Mouse (Mus musculus) liver, embryonic 14.5 days (tissue): Measurements from ENCODE around the gene Nudt21. TPM values are rescaled to one million over a fixed set of nuclear protein-coding genes. Genes with fewer than 3 reads are reported as not detected.

Experiments
- ATAC-seq: fragments of 200-750 bp; cut with Nextera tagmentation; 2 replicates; pipeline ENCODE4 v1.8.0; 2017; ENCODE audit warnings: moderate number of reproducible peaks, mild to moderate bottlenecking, moderate library complexity; ENCODE audit not compliant: insufficient read depth
- DNase-seq, 3 experiments: peaks; one replicate each; pipeline ENCODE4 v3.0.0-alpha.2; 2012 to 2013; ENCODE audit warnings: low read depth in 3 of 3, low spot score in 3 of 3
- H3K27ac ChIP-seq: fragments of 300-500 bp; sonication (generic); 2 replicates; pipeline ENCODE4 v1.5.1; 2014; ENCODE audit warnings: moderate library complexity, mild to moderate bottlenecking, control low read depth, inconsistent platforms
- H3K27me3 ChIP-seq: fragments of 300-500 bp; sonication (generic); 2 replicates; pipeline ENCODE4 v1.6.1; 2014; ENCODE audit warnings: mild to moderate bottlenecking, low read length, moderate library complexity; ENCODE audit not compliant: control insufficient read depth, insufficient read depth
- H3K36me3 ChIP-seq: fragments of 300-500 bp; sonication (generic); replicated peaks from 2 replicates; pipeline ENCODE4 v1.6.1; 2014; ENCODE audit warnings: low read depth; ENCODE audit not compliant: control insufficient read depth, insufficient read depth
- H3K4me1 ChIP-seq, 2 experiments: fragments of 200-500 bp in 1 of 2; fragments of 300-500 bp in 1 of 2; sonication (generic) in 1 of 2; replicated peaks; 2 replicates each; pipeline ENCODE4 v1.6.1; 2012 to 2014; ENCODE audit warnings: antibody characterized with exemption in 1 of 2, inconsistent platforms in 1 of 2, low read length in 1 of 2; ENCODE audit not compliant: control insufficient read depth in 2 of 2, insufficient read depth in 2 of 2
- H3K4me2 ChIP-seq: fragments of 300-500 bp; sonication (generic); 2 replicates; pipeline ENCODE4 v1.6.1; 2014; ENCODE audit warnings: low read depth, mild to moderate bottlenecking, control low read depth, moderate library complexity
- H3K4me3 ChIP-seq, 2 experiments: fragments of 200-500 bp in 1 of 2; fragments of 300-500 bp in 1 of 2; sonication (generic) in 1 of 2; 2 replicates each; pipeline ENCODE4 v1.5.1; 2012 to 2014; ENCODE audit warnings: low read depth in 2 of 2, low read length in 2 of 2, mild to moderate bottlenecking in 2 of 2, control low read depth in 1 of 2, inconsistent platforms in 1 of 2, moderate library complexity in 1 of 2; ENCODE audit not compliant: insufficient read depth in 1 of 2
- H3K9ac ChIP-seq: fragments of 300-500 bp; sonication (generic); replicated peaks from 2 replicates; pipeline ENCODE4 v1.6.1; 2014; ENCODE audit warnings: mild to moderate bottlenecking, control low read depth, moderate library complexity
- H3K9me3 ChIP-seq: fragments of 300-500 bp; sonication (generic); 2 replicates; pipeline ENCODE4 v1.6.1; 2016; ENCODE audit warnings: low read length, mixed read lengths; ENCODE audit not compliant: control insufficient read depth
- CTCF ChIP-seq: IDR thresholded peaks from 2 replicates; pipeline ENCODE4 v1.5.1; 2016; ENCODE audit warnings: antibody characterized with exemption, low read depth, control low read depth
- EP300 ChIP-seq: IDR thresholded peaks from 2 replicates; pipeline ENCODE4 v1.6.1; 2016; ENCODE audit warnings: antibody characterized with exemption, low read depth
- WGBS: fragments of 180-500 bp; shearing (Covaris S2); extraction: QIAGEN DNeasy Blood & Tissue Kit; methylation state at CpG from one replicate; pipeline ENCODE4 v1.1.7; 2014; ENCODE audit not compliant: insufficient replicate concordance; 5-methylcytosine and 5-hydroxymethylcytosine counted together
- polyA plus RNA-seq, 2 experiments: library from polyadenylated mRNA; depleted of rRNA in 1 of 2; stranded (reverse) in 1 of 2; unstranded in 1 of 2; fragments of >200 nt; fragmentation: Nextera tagmentation in 1 of 2; extraction: Ambion mirVana in 1 of 2; gene quantifications; 2 replicates each; pipeline versions ENCODE4 v1.2.1 to v1.2.3; 2012 to 2014

Gene Nudt21
- 16.2 and 32.3 TPM in 2 replicates for polyA plus RNA-seq (2012; rRNA removed)
- polyA plus RNA-seq (2014; fragmentation: Nextera tagmentation; extraction: Ambion mirVana), result 94.6 and 95.2 TPM in 2 replicates

GRCm38 (mm10) chr8:94036944-94037524 is at the start of gene Nudt21, which contains the start of gene Ogfod1:
Nudt21 (minus strand) TSS chr8:94037031.
Ogfod1 (plus strand) TSS chr8:94037198.
- H3K27me3 ChIP-seq, result no peaks in the 10 kb centered on the region
- H3K4me2 ChIP-seq, result peak within 1 kb of the TSS; percentile 95
- peak; percentile 25; the same call in 1 of the 2 replicates for TF ChIP-seq EP300
- TF ChIP-seq CTCF, result no peak
- DNase-seq, result peak; percentile 99
- peak; percentile 96 for ATAC-seq
- under 1% methylated on average over 41 of the region's 41 CpGs for WGBS
- H3K9ac ChIP-seq, result peak within 1 kb of the TSS; percentile 92
- no peaks in the 10 kb centered on the region for H3K9me3 ChIP-seq
- H3K4me1 ChIP-seq, result peaks cover 22 to 27% of the 10 kb centered on the region in 2 experiments
- 0 out of 2 replicates have a peak, but pooled peaks cover 2% of the 10 kb centered on the region for H3K36me3 ChIP-seq
- H3K27ac ChIP-seq, result peak within 1 kb of the TSS; percentile 84
- peak within 1 kb of the TSS; percentile 93 for H3K4me3 ChIP-seq

- TF ChIP-seq EP300 (no peak), CTCF (no peak)
- Histone ChIP-seq H3K27ac (no peak overlapping the region), H3K36me3 (no peaks in the 10 kb centered on the region), H3K27me3 (no peaks in the 10 kb centered on the region), H3K4me3 (no peak overlapping the region), H3K9me3 (no peaks in the 10 kb centered on the region), H3K4me2 (no peak overlapping the region), H3K4me1 (no peaks in the 10 kb centered on the region), H3K9ac (no peak overlapping the region)
- WGBS, result 64% methylated on average over 12 of the region's 12 CpGs
- DNase-seq (no peak), ATAC-seq (no peak)
Measured at GRCm38 (mm10) chr8:94076461-94077192, 39.8 kb upstream of the Nudt21 start.

GRCm38 (mm10) chr8:94068793-94069192 is 32.0 kb upstream of the Nudt21 start:
- Histone ChIP-seq H3K4me1 (no peaks in the 10 kb centered on the region), H3K9ac (no peak overlapping the region), H3K4me2 (no peak overlapping the region), H3K9me3 (no peaks in the 10 kb centered on the region), H3K4me3 (no peak overlapping the region), H3K27ac (no peak overlapping the region), H3K27me3 (no peaks in the 10 kb centered on the region), H3K36me3 (no peaks in the 10 kb centered on the region)
- TF ChIP-seq CTCF, result no peak
- no peak for TF ChIP-seq EP300
- DNase-seq, result no peak
- no peak for ATAC-seq
- WGBS, result 78% methylated on average over 7 of the region's 7 CpGs

- WGBS, result 80% methylated on average over 11 of the region's 11 CpGs
- DNase-seq (no peak), ATAC-seq (no peak)
- H3K36me3 ChIP-seq, result peaks cover 2% of the 10 kb centered on the region; the same call in 1 of the 2 replicates
- TF ChIP-seq EP300 (no peak), CTCF (no peak)
- no peak overlapping the region for H3K27ac ChIP-seq
- no peak overlapping the region for H3K4me3 ChIP-seq
- no peak overlapping the region for H3K4me2 ChIP-seq
- H3K4me1 ChIP-seq, result no peaks in the 10 kb centered on the region
- no peaks in the 10 kb centered on the region for H3K9me3 ChIP-seq
- no peaks in the 10 kb centered on the region for H3K27me3 ChIP-seq
- no peak overlapping the region for H3K9ac ChIP-seq
Measured at GRCm38 (mm10) chr8:94066121-94066863, 29.5 kb upstream of the Nudt21 start.
